Mouse (Mus musculus) WW6 (cell line): Measurements from ENCODE around the gene Dock4.
"Not testable (repeated sequence)": the region's sequence is repeated elsewhere in the genome, so short reads cannot be mapped to it uniquely, and the experiment has no call there.

Experiments used
- DNase-seq: peaks from one replicate; pipeline ENCODE4 v3.0.0-alpha.2; 2013; ENCODE audit warnings: low read depth, low spot score

Gene Dock4

DNA sequence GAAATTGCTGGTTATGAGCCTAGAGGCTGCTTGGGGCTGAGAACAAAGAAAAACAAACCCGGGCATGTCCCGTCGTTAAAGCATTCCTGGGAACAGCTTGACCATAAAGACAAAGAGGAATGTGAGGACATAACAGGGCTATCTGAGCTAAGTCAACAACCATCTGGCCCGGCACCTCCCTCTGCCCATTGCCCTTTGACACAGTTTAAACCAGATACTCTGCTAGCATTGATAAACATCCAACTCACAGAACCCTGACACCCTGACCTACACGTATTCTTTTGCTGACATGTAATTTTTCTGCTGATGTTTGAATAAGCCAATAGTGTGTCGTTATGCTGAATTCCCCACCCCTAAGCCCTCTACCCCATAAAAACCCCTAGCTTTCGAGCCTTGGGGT lies 427.5 kb downstream of the Dock4 start:
- DNase-seq, result not testable (repeated sequence)

- no peak for DNase-seq
Measured at GRCm38 (mm10) chr12:40884976-40885375, 439.2 kb downstream of the Dock4 start.

DNA sequence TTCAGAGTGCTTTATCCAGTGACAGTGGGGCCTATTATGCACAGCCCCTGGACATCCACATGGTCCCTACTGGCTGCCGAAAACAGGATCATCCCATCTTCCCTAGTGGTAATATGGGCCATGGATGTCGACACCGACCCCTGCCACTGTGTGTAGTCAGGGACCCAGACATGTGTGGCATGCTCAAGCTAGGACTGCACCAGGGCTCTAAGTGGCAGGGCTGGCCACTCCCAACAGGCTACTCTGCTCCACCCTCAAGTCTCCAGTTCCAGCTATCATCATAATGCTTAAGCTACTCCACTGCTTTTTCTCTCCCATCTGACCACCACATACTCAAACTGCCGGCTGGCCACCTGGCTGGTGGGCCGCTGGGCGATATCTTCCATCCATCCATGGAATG lies 439.6 kb downstream of the Dock4 start:
- DNase-seq, result no peak

GRCm38 (mm10) chr12:40887496-40887895 lies 441.7 kb downstream of the Dock4 start:
- no peak for DNase-seq

DNA sequence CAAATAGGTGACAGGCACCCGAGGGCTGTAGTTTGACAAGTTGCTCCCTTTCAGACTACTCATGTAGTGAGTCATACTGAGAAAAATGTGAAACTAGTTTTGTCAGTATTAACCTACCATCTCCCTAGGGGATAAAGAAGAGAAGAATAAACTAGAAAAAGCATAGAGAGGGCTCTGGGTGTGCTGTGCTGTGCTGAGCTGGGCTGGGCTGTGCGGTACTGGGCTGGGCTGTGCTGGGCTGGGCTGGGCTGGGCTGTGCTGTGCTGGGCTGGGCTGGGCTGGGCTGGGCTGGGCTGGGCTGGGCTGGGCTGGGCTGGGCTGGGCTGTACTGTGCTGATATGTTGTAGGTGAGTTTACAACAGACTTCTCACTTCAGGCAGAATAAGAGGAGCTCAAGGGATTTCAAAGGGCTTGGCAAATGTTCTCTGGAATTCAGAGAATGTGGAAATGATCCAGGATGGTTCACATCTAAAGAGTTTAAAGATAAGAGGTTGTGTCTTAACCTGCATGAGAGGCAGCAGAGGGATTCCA lies 442.6 kb downstream of the Dock4 start:
- DNase-seq, result no peak

DNA sequence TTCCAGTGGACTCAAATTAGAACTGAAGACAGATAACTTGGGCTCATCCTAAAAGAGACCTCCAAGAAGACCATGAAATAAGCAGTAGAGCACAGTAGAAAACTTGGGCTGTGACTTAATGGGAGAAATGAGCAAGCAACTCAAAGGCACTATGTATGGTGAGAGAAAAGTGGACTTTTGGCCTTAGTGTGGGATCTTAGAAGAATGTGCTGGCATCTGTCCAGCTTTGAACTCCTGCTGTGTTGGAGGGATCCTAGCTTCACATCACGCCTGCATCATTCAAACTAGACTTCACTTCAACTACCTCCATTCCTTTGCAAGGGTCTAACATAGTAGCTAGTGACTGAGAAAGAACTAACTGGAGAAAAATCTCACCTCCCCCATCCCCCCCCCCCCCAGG lies 443.1 kb downstream of the Dock4 start:
- no peak for DNase-seq

DNA sequence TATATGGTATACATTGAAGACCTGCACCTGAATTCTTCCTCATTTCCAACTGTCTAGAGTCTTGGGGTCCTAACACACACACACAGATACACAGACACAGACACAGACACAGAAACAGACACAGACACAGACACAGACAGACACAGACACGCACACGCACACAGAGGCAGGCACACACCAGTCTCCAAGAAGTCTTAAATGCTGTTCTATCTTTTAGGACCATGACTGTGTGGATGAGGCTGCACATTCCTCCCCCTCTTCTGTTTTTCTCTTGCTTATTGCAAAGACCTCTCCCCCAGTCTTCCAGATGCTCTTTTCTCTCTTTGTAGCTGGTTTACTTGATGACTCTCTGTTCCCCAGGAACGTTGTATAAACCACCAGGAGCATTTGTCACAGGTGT lies 443.8 kb downstream of the Dock4 start:
- DNase-seq, result no peak

GRCm38 (mm10) chr12:40891168-40891567 lies 445.4 kb downstream of the Dock4 start:
- DNase-seq, result no peak

- DNase-seq, result no peak
Measured at GRCm38 (mm10) chr12:40893741-40894140, 448.0 kb downstream of the Dock4 start.

GRCm38 (mm10) chr12:40894695-40895094 lies 448.9 kb downstream of the Dock4 start:
- DNase-seq, result no peak
